Mouse (Mus musculus): Measurements from ENCODE around the gene Foxn2. TPM values are rescaled to one million over a fixed set of nuclear protein-coding genes. Genes with fewer than 3 reads are reported as not detected.
"Not testable (repeated sequence)": the region's sequence is repeated elsewhere in the genome, so short reads cannot be mapped to it uniquely, and the experiment has no call there.

Gene Foxn2
- polyA plus RNA-seq, 1 experiment from 2014 or later, result 12.4 TPM

GRCm38 (mm10) chr17:88420426-88420825 is 20.1 kb upstream of the Foxn2 start:
- Histone ChIP-seq H3K36me3 (no peaks in the 10 kb centered on the region), H3K27me3 (replicated peaks) (no peaks in the 10 kb centered on the region), H3K4me1 (replicated peaks) (no peaks in the 10 kb centered on the region), H3K9me3 (replicated peaks) (no peaks in the 10 kb centered on the region), H3K4me3 (no peak overlapping the region), H3K27ac (ENCODE audit: poor library complexity, severe bottlenecking) (no peak overlapping the region), H3K4me2 (no peak overlapping the region), H3K9ac (no peak overlapping the region)
- ATAC-seq (ENCODE audit: insufficient number of reproducible peaks, low FRiP score), result no peak
- 82% methylated on average over 4 of the region's 4 CpGs for WGBS

GRCm38 (mm10) chr17:88421246-88421645 is 19.3 kb upstream of the Foxn2 start:
- Histone ChIP-seq H3K4me3 (no peak overlapping the region), H3K9ac (no peak overlapping the region), H3K36me3 (no peaks in the 10 kb centered on the region), H3K4me2 (no peak overlapping the region), H3K27ac (ENCODE audit: poor library complexity, severe bottlenecking) (no peak overlapping the region), H3K27me3 (replicated peaks) (no peaks in the 10 kb centered on the region), H3K4me1 (replicated peaks) (no peaks in the 10 kb centered on the region), H3K9me3 (replicated peaks) (no peaks in the 10 kb centered on the region)
- no peak for ATAC-seq (ENCODE audit: insufficient number of reproducible peaks, low FRiP score)
- WGBS, result 74% methylated on average over 6 of the region's 6 CpGs

- 71% methylated on average over 2 of the region's 2 CpGs for WGBS
- H3K9me3 ChIP-seq (replicated peaks), result 0 out of 2 replicates have a peak, but pooled peaks cover 3% of the 10 kb centered on the region
- H3K27ac ChIP-seq (ENCODE audit: poor library complexity, severe bottlenecking), result no peak overlapping the region
- H3K4me2 ChIP-seq, result no peak overlapping the region
- peaks cover 4% of the 10 kb centered on the region; the same call in 1 of the 2 replicates for H3K4me1 ChIP-seq (replicated peaks)
- no peaks in the 10 kb centered on the region for H3K36me3 ChIP-seq
- H3K27me3 ChIP-seq (replicated peaks), result no peaks in the 10 kb centered on the region
- no peak for ATAC-seq (ENCODE audit: insufficient number of reproducible peaks, low FRiP score)
- no peak overlapping the region for H3K9ac ChIP-seq
- H3K4me3 ChIP-seq, result no peak overlapping the region
Observed at GRCm38 (mm10) chr17:88430719-88431118, 9.8 kb upstream of the Foxn2 start.

- H3K9me3 ChIP-seq (replicated peaks), result 0 out of 2 replicates have a peak, but pooled peaks cover 3% of the 10 kb centered on the region
- H3K4me1 ChIP-seq (replicated peaks), result peaks cover 9% of the 10 kb centered on the region; the same call in 1 of the 2 replicates
- H3K27ac ChIP-seq (ENCODE audit: poor library complexity, severe bottlenecking), result no peak overlapping the region
- 77% methylated on average over 12 of the region's 12 CpGs for whole genome bisulfite sequencing
- no peak overlapping the region for H3K4me2 ChIP-seq
- H3K4me3 ChIP-seq, result no peak overlapping the region
- H3K9ac ChIP-seq, result no peak overlapping the region
- ATAC-seq (ENCODE audit: insufficient number of reproducible peaks, low FRiP score), result no peak
- no peaks in the 10 kb centered on the region for H3K27me3 ChIP-seq (replicated peaks)
- no peaks in the 10 kb centered on the region for H3K36me3 ChIP-seq
Observed at GRCm38 (mm10) chr17:88431486-88431885, 9.0 kb upstream of the Foxn2 start.

- Histone ChIP-seq H3K36me3 (no peaks in the 10 kb centered on the region), H3K27me3 (replicated peaks) (no peaks in the 10 kb centered on the region), H3K4me2 (no peak overlapping the region), H3K4me3 (no peak overlapping the region), H3K4me1 (replicated peaks) (peaks cover 9% of the 10 kb centered on the region; the same call in 1 of the 2 replicates), H3K9ac (no peak overlapping the region), H3K9me3 (replicated peaks) (0 out of 2 replicates have a peak, but pooled peaks cover 3% of the 10 kb centered on the region), H3K27ac (ENCODE audit: poor library complexity, severe bottlenecking) (no peak overlapping the region)
- WGBS, result 81% methylated on average over 10 of the region's 10 CpGs
- no peak for ATAC-seq (ENCODE audit: insufficient number of reproducible peaks, low FRiP score)
Observed at GRCm38 (mm10) chr17:88431987-88432386, 8.5 kb upstream of the Foxn2 start.

GRCm38 (mm10) chr17:88435322-88435721 is 5.2 kb upstream of the Foxn2 start:
- Histone ChIP-seq H3K9me3 (replicated peaks) (no peaks in the 10 kb centered on the region), H3K4me1 (replicated peaks) (peaks cover 9% of the 10 kb centered on the region; the same call in 1 of the 2 replicates), H3K9ac (no peak overlapping the region), H3K4me2 (no peak overlapping the region), H3K4me3 (no peak overlapping the region), H3K27ac (ENCODE audit: poor library complexity, severe bottlenecking) (no peak overlapping the region), H3K36me3 (no peaks in the 10 kb centered on the region), H3K27me3 (replicated peaks) (no peaks in the 10 kb centered on the region)
- no peak for ATAC-seq (ENCODE audit: insufficient number of reproducible peaks, low FRiP score)
- WGBS, result 59% methylated on average over 10 of the region's 10 CpGs

- Histone ChIP-seq H3K9ac (no peak overlapping the region), H3K4me2 (no peak overlapping the region), H3K4me3 (no peak overlapping the region), H3K27me3 (replicated peaks) (no peaks in the 10 kb centered on the region), H3K27ac (ENCODE audit: poor library complexity, severe bottlenecking) (no peak overlapping the region), H3K36me3 (no peaks in the 10 kb centered on the region), H3K4me1 (replicated peaks) (peaks cover 9% of the 10 kb centered on the region; the same call in 1 of the 2 replicates), H3K9me3 (replicated peaks) (no peaks in the 10 kb centered on the region)
- WGBS, result 86% methylated on average over 4 of the region's 4 CpGs
- no peak for ATAC-seq (ENCODE audit: insufficient number of reproducible peaks, low FRiP score)
Observed at GRCm38 (mm10) chr17:88436284-88436683, 4.2 kb upstream of the Foxn2 start.

- H3K4me3 ChIP-seq; H3K9me3 ChIP-seq (replicated peaks); H3K9ac ChIP-seq; H3K4me2 ChIP-seq; H3K36me3 ChIP-seq; H3K27me3 ChIP-seq (replicated peaks); H3K4me1 ChIP-seq (replicated peaks); ATAC-seq (ENCODE audit: insufficient number of reproducible peaks, low FRiP score); H3K27ac ChIP-seq (ENCODE audit: poor library complexity, severe bottlenecking): not testable (repeated sequence)
- 93% methylated on average over 5 of the region's 5 CpGs for WGBS
Observed at GRCm38 (mm10) chr17:88436749-88437148, 3.8 kb upstream of the Foxn2 start.

GRCm38 (mm10) chr17:88437391-88437790 is 3.1 kb upstream of the Foxn2 start:
- H3K4me1 ChIP-seq (replicated peaks), result peaks cover 9% of the 10 kb centered on the region; the same call in 1 of the 2 replicates
- ATAC-seq (ENCODE audit: insufficient number of reproducible peaks, low FRiP score), result no peak
- H3K27ac ChIP-seq (ENCODE audit: poor library complexity, severe bottlenecking), result no peak overlapping the region
- no peak overlapping the region for H3K4me2 ChIP-seq
- 62% methylated on average over 1 of the region's 1 CpGs for WGBS
- no peaks in the 10 kb centered on the region for H3K9me3 ChIP-seq (replicated peaks)
- no peaks in the 10 kb centered on the region for H3K36me3 ChIP-seq
- H3K27me3 ChIP-seq (replicated peaks), result no peaks in the 10 kb centered on the region
- no peak overlapping the region for H3K4me3 ChIP-seq
- no peak overlapping the region for H3K9ac ChIP-seq

- Histone ChIP-seq H3K4me3 (peak overlapping the region; percentile 96; the same call in 1 of the 2 replicates), H3K4me1 (replicated peaks) (peaks cover 14% of the 10 kb centered on the region; the same call in 1 of the 2 replicates), H3K27me3 (replicated peaks) (no peaks in the 10 kb centered on the region), H3K9me3 (replicated peaks) (no peaks in the 10 kb centered on the region), H3K4me2 (peak overlapping the region; percentile 72), H3K27ac (ENCODE audit: poor library complexity, severe bottlenecking) (no peak overlapping the region), H3K9ac (no peak overlapping the region), H3K36me3 (no peaks in the 10 kb centered on the region)
- ATAC-seq (ENCODE audit: insufficient number of reproducible peaks, low FRiP score), result no peak
- WGBS, result 84% methylated on average over 12 of the region's 12 CpGs
Observed at GRCm38 (mm10) chr17:88439536-88440050, 918 bp upstream of the Foxn2 start.

GRCm38 (mm10) chr17:88441001-88441431 is 505 bp downstream of the Foxn2 start:
- ATAC-seq (ENCODE audit: insufficient number of reproducible peaks, low FRiP score), result peak; percentile 59
- no peaks in the 10 kb centered on the region for H3K36me3 ChIP-seq
- H3K4me2 ChIP-seq, result peak overlapping the region; percentile 72
- H3K9me3 ChIP-seq (replicated peaks), result no peaks in the 10 kb centered on the region
- under 1% methylated on average over 48 of the region's 55 CpGs for WGBS
- H3K4me3 ChIP-seq, result peak overlapping the region; percentile 96
- H3K27me3 ChIP-seq (replicated peaks), result no peaks in the 10 kb centered on the region
- H3K27ac ChIP-seq (ENCODE audit: poor library complexity, severe bottlenecking), result peak overlapping the region; percentile 90
- H3K9ac ChIP-seq, result peak overlapping the region; percentile 95
- H3K4me1 ChIP-seq (replicated peaks), result 0 out of 2 replicates have a peak, but pooled peaks cover 7% of the 10 kb centered on the region

Data from heart, embryonic 12.5 days (tissue).